Mouse (Mus musculus): Measurements from ENCODE around the gene Ndufv2.

Ndufv2 gene

GRCm38 (mm10) chr17:66101380-66102330, at the start of gene Ndufv2:
TSS of gene Ndufv2 (minus strand) at chr17:66101559.
- peak; percentile 93 for DNase-seq

- no peak for DNase-seq
These were observed 29.9 kb upstream of the Ndufv2 start for GRCm38 (mm10) chr17:66131212-66131611.

- no peak for DNase-seq
These were observed 29.0 kb upstream of the Ndufv2 start for GRCm38 (mm10) chr17:66130371-66130770.

- DNase-seq, result no peak
These were observed 23.9 kb upstream of the Ndufv2 start for GRCm38 (mm10) chr17:66125211-66125610.

- no peak for DNase-seq
These were observed 22.7 kb upstream of the Ndufv2 start for GRCm38 (mm10) chr17:66123816-66124610.

GRCm38 (mm10) chr17:66123066-66123815, 21.9 kb upstream of the Ndufv2 start, which contains the start of gene Ddx11:
TSS of gene Ddx11 (plus strand) at chr17:66123520.
- peak; percentile 93 for DNase-seq

GRCm38 (mm10) chr17:66120701-66121100, 19.3 kb upstream of the Ndufv2 start:
- no peak for DNase-seq

- no peak for DNase-seq
These were observed 17.6 kb upstream of the Ndufv2 start for GRCm38 (mm10) chr17:66118991-66119390.

- DNase-seq, result no peak
These were observed 10.8 kb upstream of the Ndufv2 start for GRCm38 (mm10) chr17:66112166-66112565.

GRCm38 (mm10) chr17:66111402-66111959, 10.1 kb upstream of the Ndufv2 start, which contains the start of gene Washc1:
TSS of gene Washc1 (plus strand) at chr17:66111545.
- peak; percentile 91 for DNase-seq

GRCm38 (mm10) chr17:66110746-66111145, 9.4 kb upstream of the Ndufv2 start:
- no peak for DNase-seq

GRCm38 (mm10) chr17:66108198-66108597, 6.8 kb upstream of the Ndufv2 start:
- DNase-seq, result no peak

- DNase-seq, result no peak
These were observed 6.1 kb upstream of the Ndufv2 start for GRCm38 (mm10) chr17:66107466-66107865.

- peak; percentile 62 for DNase-seq
These were observed 5.4 kb upstream of the Ndufv2 start for GRCm38 (mm10) chr17:66106601-66107267.

GRCm38 (mm10) chr17:66104076-66104475, 2.7 kb upstream of the Ndufv2 start:
- DNase-seq, result no peak

GRCm38 (mm10) chr17:66100566-66101379, 586 bp downstream of the Ndufv2 start:
- DNase-seq, result peak; percentile 46

- no peak for DNase-seq
These were observed 8.7 kb downstream of the Ndufv2 start for GRCm38 (mm10) chr17:66092664-66093063.

- no peak for DNase-seq
These were observed 9.3 kb downstream of the Ndufv2 start for GRCm38 (mm10) chr17:66092065-66092464.

GRCm38 (mm10) chr17:66091392-66091791, 10.0 kb downstream of the Ndufv2 start:
- DNase-seq, result no peak

GRCm38 (mm10) chr17:66090251-66090650, 11.1 kb downstream of the Ndufv2 start:
- no peak for DNase-seq

- DNase-seq, result no peak
These were observed 16.3 kb downstream of the Ndufv2 start for GRCm38 (mm10) chr17:66085038-66085437.

All from kidney, adult 9 months (tissue).